Comparison of ENCODE assay signal across 8 mouse cellular contexts in the genomic region with DNA sequence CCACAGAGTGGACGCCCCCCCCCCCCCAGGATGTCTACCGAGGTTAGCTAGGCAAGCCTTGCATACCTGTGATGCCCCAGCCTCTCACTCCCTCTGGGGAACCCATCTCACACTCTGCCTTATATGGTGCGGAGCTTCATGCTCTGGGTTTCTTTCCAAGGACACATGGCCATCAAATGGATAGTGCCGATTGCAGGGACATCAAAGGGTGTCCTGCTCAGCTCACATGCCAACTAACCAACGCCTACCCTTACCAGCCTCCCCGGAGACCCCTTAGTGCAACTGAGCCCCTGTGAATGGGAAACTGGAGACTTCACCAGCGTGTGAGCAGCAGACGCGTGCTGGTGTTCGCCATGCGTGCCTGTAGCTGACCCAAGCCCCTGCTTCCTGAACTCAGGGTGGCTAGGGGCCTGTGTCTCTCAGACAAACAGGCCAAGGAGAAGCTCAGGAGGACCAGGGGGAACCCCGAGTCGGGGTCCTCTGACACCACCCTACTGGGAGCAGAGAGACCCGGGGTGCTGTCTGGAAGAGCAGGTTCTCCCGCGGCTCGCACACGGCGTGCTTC. TPM values are rescaled to one million over a fixed set of nuclear protein-coding genes. Genes with fewer than 3 reads are reported as not detected.
DNase-seq lines count a peak whose midpoint lies in the region; ATAC-seq and TF ChIP-seq lines count a peak whose summit lies in the region.

No protein-coding gene starts in this region.

- TF ChIP-seq CTCF in midbrain, postnatal 0 days (IDR thresholded peaks at IDR 0.05): no peak

- H3K4me3 ChIP-seq in hindbrain, embryonic 14.5 days (replicated peaks; ENCODE audit: low read length): peak overlapping the region; percentile 97
- peak overlapping the region; percentile 98 for H3K4me3 ChIP-seq in midbrain, postnatal 0 days (ENCODE audit: low read depth, low read length)

- intact Hi-C loops in left cerebral cortex, postnatal 14 days (cut with DNase I): loop anchor here (2.0 to 10.0 kb wide), 2 partner anchors 155 to 1043 kb away; partner anchors contain the start of gene Ptpru

- peak overlapping the region; percentile 92 for H3K4me2 ChIP-seq in hindbrain, embryonic 14.5 days (replicated peaks)
- peak overlapping the region; percentile 94 for H3K4me2 ChIP-seq in midbrain, postnatal 0 days (ENCODE audit: low read depth, low read length, poor library complexity, severe bottlenecking)

- H3K9me3 ChIP-seq in hindbrain, embryonic 14.5 days (ENCODE audit: control insufficient read depth, low read length): no peaks in the 10 kb centered on the region
- no peaks in the 10 kb centered on the region for H3K9me3 ChIP-seq in midbrain, postnatal 0 days (ENCODE audit: low read length)

- H3K36me3 ChIP-seq in hindbrain, embryonic 14.5 days (replicated peaks; ENCODE audit: control insufficient read depth, insufficient read depth): no peaks in the 10 kb centered on the region
- H3K36me3 ChIP-seq in midbrain, postnatal 0 days (ENCODE audit: insufficient read depth, low read length): no peaks in the 10 kb centered on the region

- H3K27me3 ChIP-seq in hindbrain, embryonic 14.5 days (ENCODE audit: control insufficient read depth, insufficient read depth, low read length): no peaks in the 10 kb centered on the region
- H3K27me3 ChIP-seq in midbrain, postnatal 0 days (ENCODE audit: insufficient read depth, low read length): no peaks in the 10 kb centered on the region

- H3K27ac ChIP-seq in hindbrain, embryonic 14.5 days: peak overlapping the region; percentile 89
- peak overlapping the region; percentile 78 for H3K27ac ChIP-seq in midbrain, postnatal 0 days (ENCODE audit: low read depth, low read length)

- H3K4me1 ChIP-seq in hindbrain, embryonic 14.5 days (replicated peaks; ENCODE audit: control insufficient read depth, insufficient read depth, low read length): peaks cover 25% of the 10 kb centered on the region
- peaks cover 35% of the 10 kb centered on the region for H3K4me1 ChIP-seq in midbrain, postnatal 0 days (ENCODE audit: insufficient read depth, low read length)

- WGBS in hindbrain, embryonic 14.5 days: 6% methylated on average over 19 of the region's 19 CpGs
- WGBS in midbrain, postnatal 0 days: 6% methylated on average over 19 of the region's 19 CpGs

- peak; percentile 32 for ATAC-seq in hindbrain, embryonic 14.5 days (ENCODE audit: low FRiP score)
- ATAC-seq in midbrain, postnatal 0 days (ENCODE audit: low FRiP score): peak; percentile 32

- peak; percentile 24 for DNase-seq in gastrocnemius, postnatal 10 days
- no peak for DNase-seq in gastrocnemius, adult 18-20 months (ENCODE audit: low spot score)
- DNase-seq in urinary bladder, adult 2 months (ENCODE audit: low spot score): peak; percentile 41
- no peak for DNase-seq in urinary bladder, postnatal 36 days (ENCODE audit: low spot score in 2 of 2)
- DNase-seq in hindbrain, embryonic 14.5 days (ENCODE audit: low spot score): peak; percentile 53
- no peak for DNase-seq in midbrain, postnatal 0 days (ENCODE audit: low spot score)
- no peak for DNase-seq in left cerebral cortex, postnatal 14 days (ENCODE audit: low spot score in 2 of 2)
- no peak for DNase-seq in layer of hippocampus, adult 9-11 months

- peak overlapping the region; percentile 100 for H3K9ac ChIP-seq in hindbrain, embryonic 14.5 days
- peak overlapping the region; percentile 100 for H3K9ac ChIP-seq in midbrain, postnatal 0 days (replicated peaks; ENCODE audit: low read length, poor library complexity, severe bottlenecking)

RNA-seq across cellular contexts. Expression of gene Sdc3, which starts 0.4 kb away (rescaled TPM):
- total RNA-seq in gastrocnemius, postnatal 10 days (2021): 10 to 100 TPM; 27.5 to 38.6 TPM
- total RNA-seq in gastrocnemius, adult 18-20 months (2021): 10 to 100 TPM; 10.3 to 10.4 TPM
- 33.3 and 63.7 TPM in 2 replicates for polyA plus RNA-seq in urinary bladder, adult 2 months (2012; rRNA removed)
- polyA plus RNA-seq in hindbrain, embryonic 14.5 days (2014; fragmentation: Nextera tagmentation; extraction: Ambion mirVana): 110 and 129 TPM in 2 replicates
- 645 and 733 TPM in 2 replicates for total RNA-seq in midbrain, postnatal 0 days (2014; rRNA removed)
- polyA plus RNA-seq in midbrain, postnatal 0 days (2015; fragmentation: Nextera tagmentation; extraction: Ambion mirVana): 241 and 242 TPM in 2 replicates
- total RNA-seq in left cerebral cortex, postnatal 14 days (2021): 100 to 1,000 TPM; 246 to 250 TPM

Comparison
In these comparisons a context has a peak if more than half of its experiments do, and no peak if none do; other contexts are left out.
1. DNase-seq: peak in gastrocnemius, postnatal 10 days (single experiment), urinary bladder, adult 2 months (single experiment) and hindbrain, embryonic 14.5 days (single experiment); none in gastrocnemius, adult 18-20 months (single experiment), urinary bladder, postnatal 36 days (0 of 2), midbrain, postnatal 0 days (single experiment), left cerebral cortex, postnatal 14 days (0 of 2) and layer of hippocampus, adult 9-11 months (single experiment).
2. RNA of gene Sdc3, which starts 0.4 kb away (total RNA-seq): 645 to 733 TPM in midbrain, postnatal 0 days and 246 to 250 TPM in left cerebral cortex, postnatal 14 days; 27.5 to 38.6 TPM in gastrocnemius, postnatal 10 days and 10.3 to 10.4 TPM in gastrocnemius, adult 18-20 months; every median in the first group is over 4 times any median in the second.